Mouse (Mus musculus) bone marrow, adult 2 months (tissue): Measurements from ENCODE around the gene Plxnc1. TPM values are rescaled to one million over a fixed set of nuclear protein-coding genes. Genes with fewer than 3 reads are reported as not detected.

Experiments
- H3K27ac ChIP-seq: fragments of 200-500 bp; 2 replicates; pipeline ENCODE4 v1.5.1; 2012; ENCODE audit warnings: low read depth, mild to moderate bottlenecking, control low read depth, inconsistent platforms, low read length; ENCODE audit not compliant: control insufficient read depth, poor library complexity, insufficient read depth
- H3K4me1 ChIP-seq: fragments of 200-500 bp; 2 replicates; pipeline ENCODE4 v1.6.1; 2011; ENCODE audit warnings: low read length; ENCODE audit not compliant: control insufficient read depth, insufficient read depth
- H3K4me3 ChIP-seq: fragments of 200-500 bp; replicated peaks from 2 replicates; pipeline ENCODE3; 2011; ENCODE audit warnings: mild to moderate bottlenecking, low read depth, low read length, control low read depth; ENCODE audit not compliant: control insufficient read depth
- CTCF ChIP-seq: fragments of 200-500 bp; IDR thresholded peaks from 2 replicates; pipeline ENCODE4 v1.5.1; 2011; ENCODE audit warnings: low read length, control low read depth; ENCODE audit not compliant: control insufficient read depth, insufficient read depth
- POLR2A ChIP-seq: fragments of 200-500 bp; IDR thresholded peaks from 2 replicates; pipeline ENCODE4 v1.6.1; 2011; ENCODE audit warnings: low read depth, mild to moderate bottlenecking, control low read depth, low read length, borderline replicate concordance; ENCODE audit not compliant: control insufficient read depth
- WGBS: fragments of 180-500 bp; shearing (Covaris S2); methylation state at CpG from one replicate; pipeline ENCODE4 v1.1.7; 2018; 5-methylcytosine and 5-hydroxymethylcytosine counted together
- polyA plus RNA-seq: library from polyadenylated mRNA; stranded (reverse); fragments of >200 nt; gene quantifications from 2 replicates; pipeline ENCODE4 v1.2.4, GENCODE M21; 2011; ENCODE audit warnings: low replicate concordance; ENCODE audit not compliant: missing spikeins, insufficient read depth, insufficient read length

The Plxnc1 gene
- polyA plus RNA-seq, 1 experiment = 16.4 TPM

DNA sequence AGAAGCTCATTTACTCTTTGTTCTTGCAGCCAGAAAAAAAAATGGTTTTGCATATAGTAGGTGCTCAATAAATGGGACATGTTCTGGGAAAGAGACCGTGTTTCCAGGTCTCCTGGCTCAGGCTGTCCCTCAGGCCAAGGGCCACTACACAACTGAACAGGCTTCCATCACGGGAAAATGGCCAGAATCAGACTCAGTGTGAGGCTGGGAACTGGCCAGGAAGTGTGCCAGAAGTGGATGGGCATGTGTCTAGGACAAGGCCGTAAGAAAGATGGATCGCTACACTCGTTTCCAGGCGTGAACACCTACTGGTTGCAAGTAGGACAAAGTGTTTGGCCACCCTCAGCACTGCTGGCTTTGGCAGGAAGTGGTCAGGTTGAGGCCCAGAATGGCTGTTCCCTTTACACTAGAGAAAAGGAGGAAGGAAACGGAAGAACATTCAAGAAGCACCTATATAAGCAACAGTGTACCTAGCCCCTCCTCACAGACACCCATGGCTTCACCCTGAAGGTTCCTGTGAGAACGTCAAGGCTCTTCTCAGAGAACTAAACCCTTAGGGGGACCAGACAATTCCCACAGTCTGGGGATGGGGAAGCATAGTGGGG lies 98.0 kb downstream of the Plxnc1 start:
- no peak overlapping the region for H3K4me3 ChIP-seq
- H3K4me1 ChIP-seq = peaks cover 14% of the 10 kb centered on the region
- 47% methylated on average over 8 of the region's 8 CpGs for WGBS
- TF ChIP-seq CTCF (no peak), POLR2A (no peak)
- peak overlapping the region; percentile 81 for H3K27ac ChIP-seq

DNA sequence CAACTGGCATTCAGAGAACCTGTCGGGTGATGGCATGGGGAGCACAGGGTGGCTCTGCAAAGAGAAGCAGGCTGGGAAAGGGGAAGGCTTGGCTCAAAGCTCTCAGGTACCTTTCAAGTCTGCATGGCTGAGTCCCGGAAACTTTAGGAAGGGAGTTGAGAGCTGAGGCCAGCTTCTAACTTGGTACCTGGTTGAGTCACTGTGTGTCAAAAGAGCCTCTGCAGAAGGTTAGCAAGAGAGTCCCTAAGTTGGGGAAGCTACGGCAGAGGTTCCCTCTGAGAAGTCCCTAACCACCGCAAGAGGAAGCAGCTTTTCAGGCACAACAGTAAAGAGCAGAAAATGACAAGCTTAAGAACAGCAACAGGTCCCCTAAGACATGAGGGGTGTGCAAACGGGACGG lies 99.9 kb downstream of the Plxnc1 start:
- H3K27ac ChIP-seq = peak overlapping the region; percentile 67
- 26% methylated on average over 6 of the region's 6 CpGs for WGBS
- TF ChIP-seq CTCF (no peak), POLR2A (no peak)
- H3K4me1 ChIP-seq = peaks cover 14% of the 10 kb centered on the region
- H3K4me3 ChIP-seq = no peak overlapping the region

DNA sequence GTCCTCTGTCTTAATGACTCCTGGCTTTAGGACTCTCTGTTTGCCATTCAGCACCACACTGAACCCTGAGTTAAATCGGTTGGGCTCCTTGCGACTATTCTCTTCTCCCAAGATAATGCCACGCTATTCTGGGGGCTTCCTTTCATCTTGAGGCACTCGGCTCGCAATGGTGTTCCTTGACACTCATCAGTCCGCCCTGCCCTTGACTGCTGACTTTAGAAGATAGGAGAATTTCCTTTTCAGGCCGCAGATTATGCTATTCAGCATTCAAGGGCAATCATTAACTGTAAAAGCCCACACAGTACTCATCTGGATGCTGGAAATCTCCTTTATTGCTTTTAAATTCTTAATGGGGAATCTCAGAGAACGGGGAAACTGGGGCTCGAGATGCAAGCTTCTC lies 108.8 kb downstream of the Plxnc1 start:
- Histone ChIP-seq H3K4me3 (no peak overlapping the region), H3K27ac (no peak overlapping the region), H3K4me1 (no peaks in the 10 kb centered on the region)
- no peak for TF ChIP-seq CTCF
- TF ChIP-seq POLR2A = no peak
- 91% methylated on average over 9 of the region's 9 CpGs for WGBS

DNA sequence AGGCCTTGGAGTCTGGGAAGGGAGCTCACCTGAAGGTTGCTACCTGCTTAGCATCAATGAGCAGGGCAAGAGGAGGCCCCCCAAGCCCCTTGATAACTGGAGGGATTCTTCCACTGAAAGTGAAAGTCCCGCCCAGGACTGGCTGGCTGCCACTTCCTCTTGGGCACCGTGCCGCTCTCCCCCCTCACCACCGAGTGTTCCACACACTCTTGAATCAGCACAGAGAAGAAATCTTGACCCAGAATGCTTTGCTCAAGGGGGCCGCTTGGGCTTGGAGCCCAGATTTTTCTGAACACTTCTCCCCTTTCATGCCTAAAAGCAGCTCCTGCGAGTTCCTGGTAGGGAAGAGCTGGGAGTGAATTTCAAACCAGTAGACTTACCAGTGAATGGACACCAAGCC lies 115.2 kb downstream of the Plxnc1 start:
- Histone ChIP-seq H3K4me3 (peak overlapping the region; percentile 55), H3K4me1 (peaks cover 3% of the 10 kb centered on the region), H3K27ac (peak overlapping the region; percentile 97)
- no peak for TF ChIP-seq POLR2A
- no peak for TF ChIP-seq CTCF
- under 1% methylated on average over 6 of the region's 6 CpGs for WGBS

DNA sequence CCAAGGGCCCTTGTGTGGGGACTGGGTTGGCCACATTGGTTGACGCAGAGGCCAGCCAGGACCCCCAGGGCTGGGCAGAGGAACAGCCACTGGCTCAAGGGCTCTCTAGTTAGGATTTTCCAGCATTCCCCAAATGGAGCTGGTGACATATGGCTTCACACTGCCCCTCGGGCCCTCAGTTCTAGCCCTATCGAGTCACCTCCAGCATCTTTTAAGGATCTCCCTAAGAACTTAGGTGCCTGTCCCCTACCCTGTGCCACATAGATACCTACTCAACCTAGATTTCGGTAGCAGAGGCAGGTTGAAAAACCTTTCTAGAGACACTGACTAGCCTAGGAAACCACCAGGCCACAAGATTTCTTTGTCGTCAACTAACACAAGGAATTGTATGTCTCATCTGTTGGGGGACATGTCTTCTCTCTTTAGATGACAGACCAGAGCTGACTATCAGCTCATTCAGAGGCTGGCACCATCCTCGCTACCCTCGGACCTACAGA lies 115.9 kb downstream of the Plxnc1 start:
- TF ChIP-seq CTCF (no peak), POLR2A (peak; percentile 22; the same call in 1 of the 2 replicates)
- Histone ChIP-seq H3K4me1 (peaks cover 3% of the 10 kb centered on the region), H3K4me3 (no peak overlapping the region), H3K27ac (peak overlapping the region; percentile 97)
- 40% methylated on average over 7 of the region's 7 CpGs for WGBS

DNA sequence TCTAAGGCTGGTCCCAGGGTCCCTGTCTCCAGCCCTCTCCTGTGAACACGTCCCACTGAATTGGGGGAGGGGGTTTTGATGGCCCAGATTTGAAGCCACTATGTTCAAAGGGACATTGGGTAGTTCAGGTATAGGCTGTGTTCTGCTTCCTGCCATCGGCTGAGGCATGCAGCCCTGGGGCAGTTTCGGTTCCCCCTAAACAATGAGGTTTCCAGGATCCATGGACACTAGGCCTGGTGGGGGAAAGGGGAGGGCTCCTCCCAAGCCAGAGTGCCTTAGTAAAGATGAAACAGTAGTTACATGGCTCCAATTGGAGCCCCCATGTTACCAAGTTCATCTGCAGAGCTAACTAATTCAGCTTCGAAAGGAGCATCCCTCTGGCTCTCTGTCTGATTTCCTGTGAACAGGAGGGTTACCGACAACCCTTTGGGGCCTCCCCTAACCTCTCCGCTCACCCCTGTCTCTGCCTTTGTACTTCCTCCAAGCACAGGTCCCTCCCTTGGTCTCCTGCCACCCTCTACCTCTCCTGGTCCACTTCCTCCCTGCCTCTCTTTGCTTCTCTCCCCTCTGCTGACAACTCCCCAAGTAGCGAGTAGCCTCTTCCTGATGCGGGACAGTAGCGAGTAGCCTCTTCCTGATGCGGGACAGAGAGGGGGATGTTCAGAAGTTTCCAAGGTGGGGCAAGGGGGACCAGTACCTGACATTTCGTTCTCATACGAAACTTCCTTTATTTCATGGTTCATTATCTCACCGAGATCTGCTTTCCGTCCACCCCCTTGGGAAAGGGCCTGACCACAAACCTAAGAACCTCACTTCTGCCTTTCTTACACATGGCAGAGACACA lies 116.5 kb downstream of the Plxnc1 start:
- Histone ChIP-seq H3K4me1 (peaks cover 3% of the 10 kb centered on the region), H3K27ac (peak overlapping the region; percentile 97), H3K4me3 (peak overlapping the region; percentile 38)
- WGBS = 18% methylated on average over 14 of the region's 14 CpGs
- no peak for TF ChIP-seq CTCF
- no peak for TF ChIP-seq POLR2A

DNA sequence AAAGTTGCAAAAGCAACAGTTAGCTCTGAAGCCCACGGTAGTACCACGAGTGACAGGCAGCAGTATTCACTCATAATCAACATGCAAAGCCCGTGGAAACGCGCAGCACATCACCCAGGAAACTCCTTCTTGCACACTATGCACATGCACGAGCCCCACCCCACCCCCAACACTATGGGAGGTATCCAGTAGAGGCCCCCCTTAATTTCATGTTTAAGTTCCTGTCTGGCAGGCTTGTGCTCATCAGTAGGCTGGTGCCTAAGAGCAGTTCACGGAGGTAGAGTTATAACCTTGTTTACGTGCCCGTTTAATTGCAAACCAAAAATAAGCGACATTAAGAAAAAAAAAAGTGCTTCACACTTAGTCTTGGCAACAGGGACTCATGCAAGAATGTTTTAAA lies 117.3 kb downstream of the Plxnc1 start:
- Histone ChIP-seq H3K4me1 (peaks cover 3% of the 10 kb centered on the region), H3K4me3 (no peak overlapping the region), H3K27ac (peak overlapping the region; percentile 97)
- WGBS = 75% methylated on average over 10 of the region's 10 CpGs
- TF ChIP-seq POLR2A = no peak
- no peak for TF ChIP-seq CTCF

DNA sequence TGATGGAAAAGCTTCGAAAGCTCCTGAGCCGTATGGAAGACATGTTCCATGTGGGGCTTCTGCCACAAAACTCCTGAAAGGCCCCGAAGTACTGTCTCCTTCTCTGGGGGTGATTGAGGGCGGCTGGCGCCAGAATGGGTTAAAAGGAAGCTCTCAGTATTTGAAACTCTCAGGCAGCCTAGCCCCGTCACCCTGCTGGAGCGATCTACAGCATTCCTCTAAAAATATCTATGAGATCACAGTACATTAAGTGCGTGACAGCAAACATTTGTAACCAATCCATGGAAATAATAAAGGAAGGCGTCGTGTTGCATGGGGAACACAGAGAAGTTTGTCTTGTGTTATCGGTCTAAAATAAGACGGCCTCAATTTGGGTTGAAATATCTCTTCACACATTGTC lies 118.2 kb downstream of the Plxnc1 start:
- TF ChIP-seq CTCF (no peak), POLR2A (no peak)
- no peak overlapping the region for H3K4me3 ChIP-seq
- no peak overlapping the region for H3K27ac ChIP-seq
- H3K4me1 ChIP-seq = peaks cover 3% of the 10 kb centered on the region
- WGBS = 91% methylated on average over 12 of the region's 12 CpGs
